Mouse (Mus musculus): ENCODE results near the gene Gpr183. TPM values are rescaled to one million over a fixed set of nuclear protein-coding genes. Genes with fewer than 3 reads are reported as not detected.

The Gpr183 gene
- polyA plus RNA-seq, 1 experiment from 2014 or later = 3.8 TPM

GRCm38 (mm10) chr14:121915143-121915542, 49.9 kb downstream of the Gpr183 start:
- Histone ChIP-seq H3K9ac (no peak overlapping the region), H3K9me3 (no peaks in the 10 kb centered on the region), H3K36me3 (peaks cover 47% of the 10 kb centered on the region), H3K4me3 (no peak overlapping the region), H3K4me1 (no peaks in the 10 kb centered on the region; the same call in 1 of the 2 replicates), H3K27ac (no peak overlapping the region), H3K4me2 (no peak overlapping the region), H3K27me3 (no peaks in the 10 kb centered on the region)
- 86% methylated on average over 5 of the region's 5 CpGs for WGBS
- no peak for ATAC-seq (ENCODE audit: insufficient number of reproducible peaks, insufficient read depth, low FRiP score, low TSS enrichment, low read depth)

- Histone ChIP-seq H3K4me3 (no peak overlapping the region), H3K27ac (no peak overlapping the region), H3K27me3 (no peaks in the 10 kb centered on the region), H3K9me3 (no peaks in the 10 kb centered on the region), H3K9ac (no peak overlapping the region), H3K4me2 (no peak overlapping the region), H3K4me1 (no peaks in the 10 kb centered on the region), H3K36me3 (peaks cover 59% of the 10 kb centered on the region)
- 93% methylated on average over 7 of the region's 7 CpGs for WGBS
- no peak for ATAC-seq (ENCODE audit: insufficient number of reproducible peaks, insufficient read depth, low FRiP score, low TSS enrichment, low read depth)
These were observed 52.5 kb downstream of the Gpr183 start for GRCm38 (mm10) chr14:121912501-121912900.

- no peaks in the 10 kb centered on the region for H3K27me3 ChIP-seq
- no peak overlapping the region for H3K4me3 ChIP-seq
- peaks cover 63% of the 10 kb centered on the region for H3K36me3 ChIP-seq
- H3K4me2 ChIP-seq = no peak overlapping the region
- no peaks in the 10 kb centered on the region for H3K9me3 ChIP-seq
- ATAC-seq (ENCODE audit: insufficient number of reproducible peaks, insufficient read depth, low FRiP score, low TSS enrichment, low read depth) = no peak
- no peaks in the 10 kb centered on the region for H3K4me1 ChIP-seq
- 91% methylated on average over 6 of the region's 6 CpGs for WGBS
- no peak overlapping the region for H3K9ac ChIP-seq
- no peak overlapping the region for H3K27ac ChIP-seq
These were observed 55.1 kb downstream of the Gpr183 start for GRCm38 (mm10) chr14:121909868-121910267.

GRCm38 (mm10) chr14:121906992-121907681, 57.9 kb downstream of the Gpr183 start:
- no peak for ATAC-seq (ENCODE audit: insufficient number of reproducible peaks, insufficient read depth, low FRiP score, low TSS enrichment, low read depth)
- 88% methylated on average over 11 of the region's 11 CpGs for WGBS
- no peak overlapping the region for H3K9ac ChIP-seq
- no peaks in the 10 kb centered on the region for H3K4me1 ChIP-seq
- no peak overlapping the region for H3K4me2 ChIP-seq
- no peak overlapping the region for H3K4me3 ChIP-seq
- H3K27me3 ChIP-seq = no peaks in the 10 kb centered on the region
- H3K36me3 ChIP-seq = peaks cover 52% of the 10 kb centered on the region
- no peaks in the 10 kb centered on the region for H3K9me3 ChIP-seq
- no peak overlapping the region for H3K27ac ChIP-seq

- H3K4me3 ChIP-seq = no peak overlapping the region
- no peak overlapping the region for H3K9ac ChIP-seq
- no peak overlapping the region for H3K27ac ChIP-seq
- H3K9me3 ChIP-seq = no peaks in the 10 kb centered on the region
- H3K4me2 ChIP-seq = no peak overlapping the region
- H3K27me3 ChIP-seq = no peaks in the 10 kb centered on the region
- 80% methylated on average over 8 of the region's 8 CpGs for WGBS
- no peak for ATAC-seq (ENCODE audit: insufficient number of reproducible peaks, insufficient read depth, low FRiP score, low TSS enrichment, low read depth)
- H3K4me1 ChIP-seq = no peaks in the 10 kb centered on the region
- peaks cover 51% of the 10 kb centered on the region for H3K36me3 ChIP-seq
These were observed 58.5 kb downstream of the Gpr183 start for GRCm38 (mm10) chr14:121906341-121906991.

GRCm38 (mm10) chr14:121904754-121905153, 60.2 kb downstream of the Gpr183 start:
- 55% methylated on average over 3 of the region's 3 CpGs for WGBS
- Histone ChIP-seq H3K4me1 (no peaks in the 10 kb centered on the region), H3K36me3 (peaks cover 41% of the 10 kb centered on the region), H3K27me3 (no peaks in the 10 kb centered on the region), H3K9me3 (no peaks in the 10 kb centered on the region), H3K4me3 (no peak overlapping the region), H3K27ac (no peak overlapping the region), H3K4me2 (no peak overlapping the region), H3K9ac (no peak overlapping the region)
- no peak for ATAC-seq (ENCODE audit: insufficient number of reproducible peaks, insufficient read depth, low FRiP score, low TSS enrichment, low read depth)

- H3K27me3 ChIP-seq = no peaks in the 10 kb centered on the region
- no peak overlapping the region for H3K9ac ChIP-seq
- H3K4me3 ChIP-seq = no peak overlapping the region
- H3K27ac ChIP-seq = no peak overlapping the region
- H3K4me1 ChIP-seq = 0 out of 2 replicates have a peak, but pooled peaks cover 2% of the 10 kb centered on the region
- H3K4me2 ChIP-seq = no peak overlapping the region
- ATAC-seq (ENCODE audit: insufficient number of reproducible peaks, insufficient read depth, low FRiP score, low TSS enrichment, low read depth) = no peak
- H3K36me3 ChIP-seq = peaks cover 30% of the 10 kb centered on the region
- no peaks in the 10 kb centered on the region for H3K9me3 ChIP-seq
- 89% methylated on average over 7 of the region's 7 CpGs for WGBS
These were observed 61.6 kb downstream of the Gpr183 start for GRCm38 (mm10) chr14:121903381-121903876.

Other genes with a start within 250 kb of the Gpr183 start
- gene Dock9, start 167.4 kb downstream of the Gpr183 start, polyA plus RNA-seq (2015; fragmentation: Nextera tagmentation; extraction: Ambion mirVana) = 5.1 and 5.5 TPM in 2 replicates
- 72.9 and 74.9 TPM in 2 replicates for gene Ubac2, start 86.6 kb downstream of the Gpr183 start, polyA plus RNA-seq (2015; fragmentation: Nextera tagmentation; extraction: Ambion mirVana)
- 0.45 and 0.69 TPM in 2 replicates for gene Gpr18, start 49.4 kb downstream of the Gpr183 start, polyA plus RNA-seq (2015; fragmentation: Nextera tagmentation; extraction: Ambion mirVana)
- not detected in 2 replicates for gene Timm8a2, start 69.5 kb upstream of the Gpr183 start, polyA plus RNA-seq (2015; fragmentation: Nextera tagmentation; extraction: Ambion mirVana)
- 148 and 160 TPM in 2 replicates for gene Tm9sf2, start 141.8 kb upstream of the Gpr183 start, polyA plus RNA-seq (2015; fragmentation: Nextera tagmentation; extraction: Ambion mirVana)
- gene Clybl, start 216.5 kb upstream of the Gpr183 start, polyA plus RNA-seq (2015; fragmentation: Nextera tagmentation; extraction: Ambion mirVana) = 19.9 and 20.7 TPM in 2 replicates

Measured in embryonic facial prominence, embryonic 13.5 days (tissue).